Mouse (Mus musculus): ENCODE data around the gene Klhl11.
A peak's percentile ranks its signal among the peaks of the same experiment; 100 is the strongest.

Klhl11 gene

GRCm38 (mm10) chr11:100472197-100472934 lies at the start of gene Klhl11:
TSS of gene Klhl11 (minus strand) at chr11:100472741.
- DNase-seq = peak; percentile 88 to 91

GRCm38 (mm10) chr11:100520838-100521237 lies 48.3 kb upstream of the Klhl11 start:
- no peak for DNase-seq

- no peak for DNase-seq
Measured at GRCm38 (mm10) chr11:100519188-100519587, 46.6 kb upstream of the Klhl11 start.

GRCm38 (mm10) chr11:100518188-100518591 lies 45.6 kb upstream of the Klhl11 start:
- DNase-seq = no peak

- no peak for DNase-seq
Measured at GRCm38 (mm10) chr11:100516291-100516690, 43.8 kb upstream of the Klhl11 start.

- no peak for DNase-seq
Measured at GRCm38 (mm10) chr11:100515789-100516188, 43.2 kb upstream of the Klhl11 start.

- no peak for DNase-seq
Measured at GRCm38 (mm10) chr11:100515061-100515460, 42.5 kb upstream of the Klhl11 start.

- no peak for DNase-seq
Measured at GRCm38 (mm10) chr11:100513716-100514115, 41.2 kb upstream of the Klhl11 start.

- no peak for DNase-seq
Measured at GRCm38 (mm10) chr11:100512384-100512783, 39.8 kb upstream of the Klhl11 start.

GRCm38 (mm10) chr11:100510556-100510955 lies 38.0 kb upstream of the Klhl11 start:
- DNase-seq = no peak

- no peak for DNase-seq
Measured at GRCm38 (mm10) chr11:100505997-100506396, 33.5 kb upstream of the Klhl11 start.

GRCm38 (mm10) chr11:100504990-100505660 lies 32.6 kb upstream of the Klhl11 start:
- peak in 1 of 2 experiments; percentile 19 for DNase-seq

GRCm38 (mm10) chr11:100501321-100501720 lies 28.8 kb upstream of the Klhl11 start:
- no peak for DNase-seq

- no peak for DNase-seq
Measured at GRCm38 (mm10) chr11:100500651-100501050, 28.1 kb upstream of the Klhl11 start.

GRCm38 (mm10) chr11:100500241-100500640 lies 27.7 kb upstream of the Klhl11 start:
- no peak for DNase-seq

GRCm38 (mm10) chr11:100493771-100494170 lies 21.2 kb upstream of the Klhl11 start:
- no peak for DNase-seq

- DNase-seq = no peak
Measured at GRCm38 (mm10) chr11:100490951-100491350, 18.4 kb upstream of the Klhl11 start.

GRCm38 (mm10) chr11:100485801-100486538 lies 13.4 kb upstream of the Klhl11 start:
- peak in 1 of 2 experiments; percentile 30 for DNase-seq

- DNase-seq = no peak
Measured at GRCm38 (mm10) chr11:100484461-100484860, 11.9 kb upstream of the Klhl11 start.

- peak in 1 of 2 experiments; percentile 15 for DNase-seq
Measured at GRCm38 (mm10) chr11:100479152-100479551, 6.6 kb upstream of the Klhl11 start.

- peak in 1 of 2 experiments; percentile 9 for DNase-seq
Measured at GRCm38 (mm10) chr11:100476281-100476680, 3.7 kb upstream of the Klhl11 start.

GRCm38 (mm10) chr11:100472935-100473295 lies 374 bp upstream of the Klhl11 start:
- DNase-seq = no peak
